Mouse (Mus musculus) forebrain, embryonic 14.5 days (tissue): ENCODE measurements at regions not wholly inside any gene's neighbourhood (a gene's known extent, or its start where the extent isn't known, plus 50 kb on each side); places are given as distances from the start of the nearest gene placed in this dataset.
A peak's percentile ranks its signal among the peaks of the same experiment; 100 is the strongest.

Experiments
- ATAC-seq: fragments of 200-750 bp; cut with Nextera tagmentation; 2 replicates; pipeline ENCODE4 v1.8.0; 2017; ENCODE audit warnings: mild to moderate bottlenecking, moderate library complexity
- DNase-seq: peaks from one replicate; pipeline ENCODE4 v3.0.0-alpha.2; 2015; ENCODE audit warnings: low spot score
- H3K27ac ChIP-seq: fragments of 300-500 bp; sonication (generic); 2 replicates; pipeline ENCODE4 v1.5.1; 2014; ENCODE audit warnings: low read depth, mild to moderate bottlenecking, control low read depth, low read length, moderate library complexity
- H3K27me3 ChIP-seq: fragments of 300-500 bp; sonication (generic); replicated peaks from 2 replicates; pipeline ENCODE4 v1.6.1; 2014; ENCODE audit warnings: low read length, control low read depth, mixed read lengths; ENCODE audit not compliant: control insufficient read depth, insufficient read depth
- H3K36me3 ChIP-seq: fragments of 300-500 bp; sonication (generic); 2 replicates; pipeline ENCODE4 v1.6.1; 2014; ENCODE audit warnings: low read length, control low read depth; ENCODE audit not compliant: control insufficient read depth, insufficient read depth
- H3K4me1 ChIP-seq: fragments of 300-500 bp; sonication (generic); 2 replicates; pipeline ENCODE4 v1.6.1; 2014; ENCODE audit warnings: antibody characterized with exemption, low read length, control low read depth; ENCODE audit not compliant: control insufficient read depth, insufficient read depth
- H3K4me2 ChIP-seq: fragments of 300-500 bp; sonication (generic); 2 replicates; pipeline ENCODE4 v1.6.1; 2014; ENCODE audit warnings: mild to moderate bottlenecking, control low read depth, low read length
- H3K4me3 ChIP-seq: fragments of 300-500 bp; sonication (generic); 2 replicates; pipeline ENCODE4 v1.5.1; 2014; ENCODE audit warnings: low read depth, low read length, control low read depth
- H3K9ac ChIP-seq: fragments of 300-500 bp; sonication (generic); 2 replicates; pipeline ENCODE4 v1.6.1; 2014; ENCODE audit warnings: mild to moderate bottlenecking, low read length, control low read depth, moderate library complexity
- H3K9me3 ChIP-seq: fragments of 300-500 bp; sonication (generic); replicated peaks from 2 replicates; pipeline ENCODE4 v1.6.1; 2016; ENCODE audit warnings: low read length, control low read depth, mixed read lengths; ENCODE audit not compliant: control insufficient read depth
- WGBS: fragments of 180-500 bp; shearing (Covaris S2); extraction: QIAGEN DNeasy Blood & Tissue Kit; methylation state at CpG from one replicate; pipeline ENCODE4 v1.1.7; 2014; 5-methylcytosine and 5-hydroxymethylcytosine counted together

DNA sequence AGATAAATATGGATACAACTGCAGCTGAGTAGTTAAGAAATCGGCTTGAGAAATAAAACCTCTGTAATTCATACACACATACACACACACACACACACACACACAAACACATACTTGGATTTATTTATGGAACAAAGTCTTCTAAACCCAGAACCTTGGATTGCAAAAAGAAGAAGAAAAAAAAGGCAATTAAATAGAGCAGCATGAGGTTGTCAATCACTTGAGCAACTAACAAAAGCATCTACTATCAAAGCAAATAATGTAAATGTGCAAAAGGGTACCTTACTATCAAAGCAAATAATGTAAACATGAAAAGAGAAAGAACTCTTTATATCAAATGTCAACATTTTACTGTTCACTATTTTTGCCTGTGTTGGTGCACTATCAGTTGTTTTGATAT, 826.1 kb upstream of the Nr2f1 start:
- no peak overlapping the region for H3K4me2 ChIP-seq
- no peak overlapping the region for H3K27ac ChIP-seq
- peak; percentile 56 for DNase-seq
- H3K9ac ChIP-seq: no peak overlapping the region
- no peaks in the 10 kb centered on the region for H3K36me3 ChIP-seq
- 8% methylated on average over 1 of the region's 1 CpGs for WGBS
- no peaks in the 10 kb centered on the region for H3K9me3 ChIP-seq
- no peaks in the 10 kb centered on the region for H3K4me1 ChIP-seq
- no peak overlapping the region for H3K4me3 ChIP-seq
- no peaks in the 10 kb centered on the region for H3K27me3 ChIP-seq
- peak; percentile 29; the same call in 1 of the 2 replicates for ATAC-seq

DNA sequence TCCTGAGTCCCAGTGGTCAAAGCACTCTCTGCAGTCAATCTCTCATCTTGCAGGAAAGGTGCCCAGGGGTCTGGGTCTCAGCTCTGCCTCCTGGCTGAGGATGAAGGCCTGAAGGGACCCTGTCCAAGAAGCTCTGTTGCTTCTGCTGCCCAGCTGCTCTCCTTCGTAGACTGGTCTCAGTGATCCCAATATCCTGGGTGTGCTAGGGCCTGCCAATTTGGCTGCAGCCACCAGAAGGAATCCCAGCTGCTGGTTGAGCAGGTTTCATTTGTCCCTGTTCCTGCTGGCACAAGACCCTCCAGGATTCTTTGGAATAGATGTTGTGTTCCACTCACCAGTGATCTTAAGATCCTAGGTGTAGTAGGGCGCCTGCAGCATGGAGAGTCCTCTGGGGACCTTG, 818.5 kb upstream of the Nr2f1 start:
- ATAC-seq (no peak), DNase-seq (no peak)
- Histone ChIP-seq H3K9ac (no peak overlapping the region), H3K4me3 (no peak overlapping the region), H3K4me1 (no peaks in the 10 kb centered on the region), H3K27me3 (no peaks in the 10 kb centered on the region), H3K27ac (no peak overlapping the region), H3K36me3 (no peaks in the 10 kb centered on the region), H3K4me2 (no peak overlapping the region), H3K9me3 (no peaks in the 10 kb centered on the region)
- WGBS: 93% methylated on average over 2 of the region's 2 CpGs

DNA sequence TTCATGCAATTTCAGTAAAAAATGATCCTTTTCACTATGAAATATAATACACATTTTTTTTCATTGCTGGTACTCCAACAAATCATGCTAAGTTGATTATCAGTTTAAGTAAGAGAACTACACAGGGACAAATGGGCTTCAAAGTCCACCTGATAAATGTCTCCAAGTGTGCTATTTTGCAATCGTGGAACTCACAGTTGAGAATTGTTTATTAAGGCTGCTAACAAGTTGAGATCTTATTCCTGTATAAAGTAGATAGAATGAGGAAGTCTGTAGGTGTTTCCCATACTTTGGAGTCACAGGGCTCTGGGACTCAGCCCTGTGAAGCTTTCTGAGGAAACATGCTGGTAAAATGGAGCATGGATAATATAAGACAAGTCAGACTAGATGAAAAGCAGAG, 803.8 kb upstream of the Nr2f1 start:
- Histone ChIP-seq H3K4me2 (no peak overlapping the region), H3K9me3 (no peaks in the 10 kb centered on the region), H3K27ac (no peak overlapping the region), H3K4me1 (no peaks in the 10 kb centered on the region), H3K4me3 (no peak overlapping the region), H3K9ac (no peak overlapping the region), H3K27me3 (no peaks in the 10 kb centered on the region), H3K36me3 (no peaks in the 10 kb centered on the region)
- WGBS: 89% methylated on average over 1 of the region's 1 CpGs
- ATAC-seq (no peak), DNase-seq (no peak)

DNA sequence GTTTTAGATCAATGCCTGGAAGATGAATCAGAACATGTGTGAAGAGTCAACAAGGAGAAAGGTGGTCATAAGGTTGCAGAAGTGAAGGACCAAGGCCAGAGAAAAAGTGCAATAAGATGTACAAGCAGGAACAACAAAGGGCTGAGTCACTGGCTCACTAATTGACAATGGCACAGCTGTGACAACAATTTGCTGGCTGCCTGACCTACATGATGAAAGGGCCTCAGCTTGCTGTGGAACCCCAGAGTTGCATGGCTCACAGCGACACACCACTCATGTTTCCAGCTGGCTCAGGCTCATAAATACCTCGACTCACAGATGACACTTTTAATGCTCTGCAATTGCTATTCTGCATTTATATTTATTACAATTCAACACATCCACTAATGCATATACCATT, 799.3 kb upstream of the Nr2f1 start:
- no peak overlapping the region for H3K4me3 ChIP-seq
- H3K9ac ChIP-seq: no peak overlapping the region
- no peaks in the 10 kb centered on the region for H3K27me3 ChIP-seq
- no peaks in the 10 kb centered on the region for H3K9me3 ChIP-seq
- no peaks in the 10 kb centered on the region for H3K4me1 ChIP-seq
- 0 out of 2 replicates have a peak, but pooled peaks have one; percentile 32 for ATAC-seq
- DNase-seq: peak; percentile 7
- no peaks in the 10 kb centered on the region for H3K36me3 ChIP-seq
- WGBS: 61% methylated on average over 2 of the region's 2 CpGs
- H3K27ac ChIP-seq: no peak overlapping the region
- H3K4me2 ChIP-seq: no peak overlapping the region

DNA sequence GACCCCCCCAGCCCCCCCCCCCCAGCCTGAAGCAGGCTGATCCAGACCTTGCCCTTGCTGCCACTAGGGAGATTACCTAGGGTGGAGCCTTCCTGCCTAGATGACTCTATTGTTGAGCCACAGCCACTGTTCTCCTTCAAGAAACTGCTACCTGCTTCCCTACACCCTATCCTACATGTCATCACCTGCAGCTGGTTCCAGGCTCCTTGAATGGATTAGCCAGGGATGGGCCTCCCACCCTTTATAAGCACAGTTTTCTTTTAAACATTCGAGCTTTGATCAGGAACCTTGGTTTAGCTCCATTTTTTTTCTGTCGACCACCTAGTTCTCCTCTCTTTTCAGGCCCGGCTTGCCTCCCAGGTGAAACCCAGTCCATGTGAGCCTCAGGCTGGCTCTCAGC, 792.8 kb upstream of the Nr2f1 start:
- DNase-seq: no peak
- Histone ChIP-seq H3K4me1 (no peaks in the 10 kb centered on the region), H3K27ac (no peak overlapping the region), H3K4me3 (no peak overlapping the region), H3K27me3 (no peaks in the 10 kb centered on the region), H3K4me2 (no peak overlapping the region), H3K9ac (no peak overlapping the region), H3K9me3 (no peaks in the 10 kb centered on the region), H3K36me3 (no peaks in the 10 kb centered on the region)
- 93% methylated on average over 3 of the region's 3 CpGs for WGBS
- ATAC-seq: no peak

DNA sequence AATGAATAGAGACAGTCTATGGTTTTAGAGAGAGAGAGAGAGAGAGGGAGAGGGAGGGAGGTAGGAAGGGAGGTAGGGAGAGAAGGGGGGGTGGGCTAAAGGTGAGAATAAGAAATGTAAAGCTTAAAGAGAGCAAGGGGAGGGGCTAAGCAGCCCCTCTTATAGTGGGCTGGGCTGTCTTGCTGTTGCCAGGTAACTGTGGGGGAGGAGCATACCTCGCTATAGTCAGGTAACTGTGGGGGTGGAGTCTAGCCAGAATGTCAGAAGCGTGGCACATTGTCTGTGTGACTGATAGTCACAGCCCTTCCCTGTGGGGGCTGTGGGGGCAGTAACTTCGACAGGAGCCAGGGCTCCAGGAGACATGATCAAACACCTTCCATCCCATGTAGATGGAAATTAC, 786.4 kb upstream of the Nr2f1 start:
- no peak overlapping the region for H3K27ac ChIP-seq
- no peak overlapping the region for H3K4me3 ChIP-seq
- no peaks in the 10 kb centered on the region for H3K4me1 ChIP-seq
- H3K9me3 ChIP-seq: no peaks in the 10 kb centered on the region
- H3K4me2 ChIP-seq: no peak overlapping the region
- DNase-seq: no peak
- 35% methylated on average over 3 of the region's 3 CpGs for WGBS
- no peak for ATAC-seq
- H3K27me3 ChIP-seq: no peaks in the 10 kb centered on the region
- H3K36me3 ChIP-seq: no peaks in the 10 kb centered on the region
- no peak overlapping the region for H3K9ac ChIP-seq

DNA sequence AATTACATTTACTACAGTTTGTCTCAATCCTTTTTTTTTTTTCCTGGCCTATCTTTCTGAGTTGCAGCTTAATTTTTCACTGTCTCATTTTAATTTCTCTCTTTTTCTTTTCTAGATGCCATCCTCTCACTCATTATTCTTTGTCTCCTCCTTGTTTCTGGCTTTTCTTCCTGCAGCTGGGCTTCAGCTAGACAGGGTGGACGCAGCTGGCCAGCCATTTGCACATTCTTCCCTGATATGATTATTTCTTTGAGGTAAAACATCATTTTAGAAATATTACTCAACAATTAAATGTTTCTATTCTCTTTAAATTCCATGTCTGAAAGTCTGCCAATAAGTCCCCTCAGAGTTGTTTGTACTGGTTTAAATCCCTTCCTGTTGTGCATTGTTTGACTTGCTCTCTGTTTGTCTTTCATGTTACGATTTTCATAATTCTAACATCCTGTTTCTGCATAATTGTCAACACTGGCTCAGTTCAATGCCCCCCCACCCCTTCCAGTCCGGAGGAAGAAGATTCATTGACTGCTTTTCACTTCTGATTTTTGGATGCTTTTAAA, 777.7 kb upstream of the Nr2f1 start:
- Histone ChIP-seq H3K36me3 (no peaks in the 10 kb centered on the region), H3K4me3 (no peak overlapping the region), H3K27ac (no peak overlapping the region), H3K4me1 (no peaks in the 10 kb centered on the region), H3K4me2 (no peak overlapping the region), H3K9me3 (no peaks in the 10 kb centered on the region), H3K9ac (no peak overlapping the region), H3K27me3 (no peaks in the 10 kb centered on the region)
- ATAC-seq: no peak
- WGBS: 79% methylated on average over 3 of the region's 3 CpGs
- peak; percentile 7 for DNase-seq

DNA sequence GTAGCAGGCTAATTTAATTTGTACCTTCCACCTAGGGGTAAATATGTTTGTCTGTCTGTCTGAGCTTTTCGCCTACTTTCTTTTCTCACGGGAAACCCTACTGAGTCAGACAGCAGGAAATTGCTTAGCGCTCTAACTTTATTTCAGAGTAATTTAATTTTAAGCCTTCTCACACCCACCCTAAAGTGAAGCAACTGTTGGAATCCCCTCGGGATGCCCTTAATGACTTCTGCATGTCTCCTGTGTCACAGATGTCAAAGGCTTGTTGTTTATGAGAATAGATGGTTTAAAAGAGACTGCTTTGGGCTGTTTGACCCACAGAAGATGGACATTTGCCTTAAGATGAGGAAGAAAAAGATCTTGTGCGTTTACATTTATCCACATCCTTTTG, 738.8 kb upstream of the Nr2f1 start:
- ATAC-seq (0 out of 2 replicates have a peak, but pooled peaks have one; percentile 4), DNase-seq (no peak)
- H3K4me2 ChIP-seq: peak overlapping the region; percentile 18; the same call in 1 of the 2 replicates

DNA sequence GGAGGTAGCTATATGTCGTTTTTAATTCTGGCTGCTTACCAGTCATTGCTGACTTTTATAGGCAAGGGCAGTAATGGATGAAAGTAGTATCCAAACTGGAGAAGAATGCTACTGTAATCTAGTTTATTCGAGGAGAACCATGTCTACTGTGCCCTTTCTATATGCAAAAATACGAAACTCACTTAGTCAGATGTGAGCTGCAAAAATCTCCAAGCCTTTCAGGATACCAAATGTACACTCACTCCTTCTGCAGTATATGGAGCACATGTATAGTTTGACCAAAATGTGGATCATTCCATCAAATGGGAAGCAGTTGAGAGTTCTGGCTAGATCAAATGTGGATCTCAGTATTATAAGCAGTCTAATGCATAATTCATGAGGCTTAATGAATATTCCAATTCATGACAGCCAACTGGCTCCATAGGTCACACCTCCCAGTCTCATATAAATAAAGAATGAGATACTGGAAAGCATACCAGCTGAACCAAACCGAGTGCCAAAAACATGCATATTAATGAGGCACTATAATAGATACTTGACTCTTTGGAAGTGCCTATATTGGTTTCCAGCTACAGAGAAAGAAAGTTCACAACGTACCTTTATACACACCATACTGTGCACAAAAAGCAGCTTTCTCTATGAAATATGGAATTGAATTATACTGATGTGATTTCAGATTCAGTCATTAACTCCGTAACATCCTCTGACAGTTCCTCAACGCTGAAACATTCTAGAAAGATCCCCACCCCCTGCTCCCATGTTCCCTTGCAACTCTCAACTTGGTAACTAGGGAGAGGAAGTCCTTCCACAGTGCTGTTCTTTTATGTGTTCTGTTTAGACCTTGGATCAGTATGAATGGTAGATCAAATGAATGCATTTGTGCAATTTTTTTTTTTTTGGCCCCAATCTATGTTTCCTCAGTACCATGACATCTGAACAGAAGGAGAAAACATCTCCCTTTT, 738.1 kb upstream of the Nr2f1 start:
- WGBS: 17% methylated on average over 7 of the region's 7 CpGs

More for the DNA sequence above, 738.8 kb upstream of the Nr2f1 start:
- Histone ChIP-seq H3K36me3 (no peaks in the 10 kb centered on the region), H3K9ac (no peak overlapping the region), H3K4me3 (no peak overlapping the region), H3K4me1 (peaks cover 18% of the 10 kb centered on the region), H3K27me3 (no peaks in the 10 kb centered on the region), H3K9me3 (no peaks in the 10 kb centered on the region), H3K27ac (peak overlapping the region; percentile 65)
- 29% methylated on average over 5 of the region's 5 CpGs for WGBS

More for the DNA sequence above, 738.1 kb upstream of the Nr2f1 start:
- no peaks in the 10 kb centered on the region for H3K27me3 ChIP-seq
- H3K9ac ChIP-seq: no peak overlapping the region
- no peaks in the 10 kb centered on the region for H3K36me3 ChIP-seq
- H3K4me2 ChIP-seq: peak overlapping the region; percentile 18
- H3K4me3 ChIP-seq: no peak overlapping the region
- peaks cover 18% of the 10 kb centered on the region for H3K4me1 ChIP-seq
- ATAC-seq: peak; percentile 96
- peak; percentile 96 for DNase-seq
- no peaks in the 10 kb centered on the region for H3K9me3 ChIP-seq
- H3K27ac ChIP-seq: peak overlapping the region; percentile 66
